Mouse (Mus musculus): ENCODE data around the gene Prdx6b. TPM values are rescaled to one million over a fixed set of nuclear protein-coding genes. Genes with fewer than 3 reads are reported as not detected.
A peak's percentile ranks its signal among the peaks of the same experiment; 100 is the strongest.

Prdx6b gene
- not detected in 2 replicates for polyA plus RNA-seq (2016; fragmentation: Nextera tagmentation; extraction: Ambion mirVana)

DNA sequence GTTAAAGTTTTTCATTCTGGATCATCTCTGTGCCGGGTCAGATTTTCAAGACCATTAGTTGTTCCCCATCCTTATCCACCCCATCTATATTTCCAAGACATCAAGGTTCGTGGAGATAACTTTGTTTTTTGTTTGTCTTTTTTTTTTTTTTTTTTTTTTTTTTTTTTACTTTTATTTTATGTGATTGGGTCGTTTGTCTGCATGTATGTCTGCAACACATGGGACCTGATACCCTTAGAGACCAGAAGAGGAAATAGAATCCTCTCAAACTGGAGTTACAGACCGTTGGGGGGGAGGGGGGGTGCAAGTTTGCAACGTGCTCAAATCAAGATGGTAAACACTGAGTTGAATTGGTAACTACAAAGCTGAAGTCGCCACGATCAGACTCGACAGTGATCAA lies at the start of gene Prdx6b:
Gene Prdx6b (plus strand): TSS at position 301 of the 400 bp plus-strand sequence.
- H3K36me3 ChIP-seq, result no peaks in the 10 kb centered on the region
- no peak within 1 kb of the TSS for H3K27ac ChIP-seq
- no peaks in the 10 kb centered on the region for H3K9me3 ChIP-seq
- DNase-seq (ENCODE audit: low spot score), result no peak
- H3K27me3 ChIP-seq (ENCODE audit: insufficient read depth, poor library complexity, severe bottlenecking), result no peaks in the 10 kb centered on the region
- H3K4me1 ChIP-seq (replicated peaks), result no peaks in the 10 kb centered on the region
- 86% methylated on average over 8 of the region's 8 CpGs for WGBS
- no peak within 1 kb of the TSS for H3K4me3 ChIP-seq

GRCm38 (mm10) chr2:80247466-80247865 lies 44.8 kb upstream of the Prdx6b start:
- Histone ChIP-seq H3K27ac (no peak overlapping the region), H3K36me3 (no peaks in the 10 kb centered on the region), H3K4me1 (replicated peaks) (no peaks in the 10 kb centered on the region), H3K9me3 (no peaks in the 10 kb centered on the region), H3K27me3 (ENCODE audit: insufficient read depth, poor library complexity, severe bottlenecking) (no peaks in the 10 kb centered on the region), H3K4me3 (no peak overlapping the region)
- no peak for DNase-seq (ENCODE audit: low spot score)
- WGBS, result 97% methylated on average over 3 of the region's 3 CpGs

DNA sequence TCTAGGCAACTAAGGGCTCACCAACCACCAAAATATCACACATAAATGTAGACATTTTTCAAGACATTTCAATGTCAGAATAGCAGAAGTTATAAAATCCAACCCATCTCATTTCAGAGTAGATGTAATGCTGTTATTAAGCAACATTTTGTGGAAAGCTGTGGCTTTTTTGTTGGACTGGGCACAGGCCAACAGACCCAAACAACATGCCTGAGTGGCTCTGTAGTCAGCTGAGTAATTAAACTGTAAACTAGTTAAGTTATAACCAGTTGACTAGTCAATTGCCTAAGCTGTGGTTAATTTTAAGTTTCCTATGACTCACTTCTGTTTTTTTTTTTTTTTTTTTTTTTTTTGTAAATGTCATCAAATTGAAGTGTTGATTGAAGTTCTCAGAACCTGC lies 44.4 kb upstream of the Prdx6b start:
- no peak for DNase-seq (ENCODE audit: low spot score)
- no peak overlapping the region for H3K4me3 ChIP-seq
- H3K27ac ChIP-seq, result no peak overlapping the region
- H3K27me3 ChIP-seq (ENCODE audit: insufficient read depth, poor library complexity, severe bottlenecking), result no peaks in the 10 kb centered on the region
- no peaks in the 10 kb centered on the region for H3K36me3 ChIP-seq
- no peaks in the 10 kb centered on the region for H3K9me3 ChIP-seq
- no peaks in the 10 kb centered on the region for H3K4me1 ChIP-seq (replicated peaks)

- Histone ChIP-seq H3K4me3 (no peak overlapping the region), H3K27me3 (ENCODE audit: insufficient read depth, poor library complexity, severe bottlenecking) (no peaks in the 10 kb centered on the region), H3K27ac (no peak overlapping the region), H3K9me3 (no peaks in the 10 kb centered on the region), H3K36me3 (no peaks in the 10 kb centered on the region), H3K4me1 (replicated peaks) (no peaks in the 10 kb centered on the region)
- WGBS, result 88% methylated on average over 3 of the region's 3 CpGs
- no peak for DNase-seq (ENCODE audit: low spot score)
These were observed 32.2 kb upstream of the Prdx6b start for GRCm38 (mm10) chr2:80259888-80260672.

- Histone ChIP-seq H3K27ac (no peak overlapping the region), H3K27me3 (ENCODE audit: insufficient read depth, poor library complexity, severe bottlenecking) (no peaks in the 10 kb centered on the region), H3K36me3 (no peaks in the 10 kb centered on the region), H3K4me3 (no peak overlapping the region; the same call in 1 of the 2 replicates), H3K9me3 (no peaks in the 10 kb centered on the region), H3K4me1 (replicated peaks) (no peaks in the 10 kb centered on the region)
- 24% methylated on average over 11 of the region's 11 CpGs for WGBS
- peak; percentile 68 for DNase-seq (ENCODE audit: low spot score)
These were observed 25.4 kb upstream of the Prdx6b start for GRCm38 (mm10) chr2:80266894-80267293.

DNA sequence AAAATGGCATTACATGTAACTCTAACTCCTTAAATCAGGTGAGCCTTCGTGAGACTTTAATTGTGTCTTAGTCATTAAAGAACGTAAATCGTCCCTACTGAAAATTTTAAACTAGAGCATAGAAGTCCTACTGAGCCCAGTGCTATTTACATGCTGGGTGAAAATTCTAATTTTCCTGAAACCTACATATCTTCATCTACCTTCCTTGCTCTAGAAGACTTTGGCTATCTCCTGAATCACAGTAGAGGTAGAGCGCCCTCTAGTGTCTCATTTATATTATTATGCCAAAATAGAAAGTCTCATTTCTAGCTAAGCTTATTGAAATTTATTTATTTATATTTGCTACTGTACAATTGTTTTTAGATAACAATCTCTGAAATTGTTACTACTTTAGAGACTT lies 24.2 kb upstream of the Prdx6b start:
- H3K27me3 ChIP-seq (ENCODE audit: insufficient read depth, poor library complexity, severe bottlenecking), result no peaks in the 10 kb centered on the region
- no peak overlapping the region for H3K27ac ChIP-seq
- H3K4me1 ChIP-seq (replicated peaks), result no peaks in the 10 kb centered on the region
- no peaks in the 10 kb centered on the region for H3K36me3 ChIP-seq
- no peak overlapping the region for H3K4me3 ChIP-seq
- DNase-seq (ENCODE audit: low spot score), result no peak
- 56% methylated on average over 4 of the region's 4 CpGs for WGBS
- H3K9me3 ChIP-seq, result no peaks in the 10 kb centered on the region

DNA sequence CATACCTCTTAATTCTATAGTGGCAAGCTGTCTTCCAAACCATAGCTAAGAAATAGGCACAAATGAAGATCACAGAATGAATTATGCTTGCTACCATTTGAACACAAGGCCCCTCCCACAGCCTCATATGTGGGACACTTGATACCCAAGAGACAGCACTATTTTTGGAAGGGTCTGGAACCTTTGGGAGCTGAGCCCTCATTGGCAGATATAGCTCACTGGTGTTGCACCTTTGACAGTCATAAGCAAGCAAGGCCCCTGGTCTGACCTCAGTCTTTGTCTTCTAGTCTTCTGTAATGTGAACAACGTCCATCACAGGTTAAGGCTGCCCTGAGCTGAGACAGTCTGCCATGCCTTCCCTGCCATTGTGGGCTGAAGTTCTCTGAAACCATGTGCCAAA lies 20.8 kb upstream of the Prdx6b start:
- 86% methylated on average over 1 of the region's 1 CpGs for WGBS
- no peak for DNase-seq (ENCODE audit: low spot score)

GRCm38 (mm10) chr2:80273038-80273437 lies 19.2 kb upstream of the Prdx6b start:
- 90% methylated on average over 3 of the region's 3 CpGs for WGBS
- DNase-seq (ENCODE audit: low spot score), result no peak
- Histone ChIP-seq H3K36me3 (no peaks in the 10 kb centered on the region), H3K4me3 (no peak overlapping the region), H3K27ac (no peak overlapping the region), H3K27me3 (ENCODE audit: insufficient read depth, poor library complexity, severe bottlenecking) (no peaks in the 10 kb centered on the region), H3K4me1 (replicated peaks) (no peaks in the 10 kb centered on the region), H3K9me3 (no peaks in the 10 kb centered on the region)

More for the DNA sequence above, 20.8 kb upstream of the Prdx6b start:
- Histone ChIP-seq H3K27me3 (ENCODE audit: insufficient read depth, poor library complexity, severe bottlenecking) (no peaks in the 10 kb centered on the region), H3K27ac (no peak overlapping the region), H3K9me3 (no peaks in the 10 kb centered on the region), H3K4me1 (replicated peaks) (no peaks in the 10 kb centered on the region), H3K4me3 (no peak overlapping the region), H3K36me3 (no peaks in the 10 kb centered on the region)

DNA sequence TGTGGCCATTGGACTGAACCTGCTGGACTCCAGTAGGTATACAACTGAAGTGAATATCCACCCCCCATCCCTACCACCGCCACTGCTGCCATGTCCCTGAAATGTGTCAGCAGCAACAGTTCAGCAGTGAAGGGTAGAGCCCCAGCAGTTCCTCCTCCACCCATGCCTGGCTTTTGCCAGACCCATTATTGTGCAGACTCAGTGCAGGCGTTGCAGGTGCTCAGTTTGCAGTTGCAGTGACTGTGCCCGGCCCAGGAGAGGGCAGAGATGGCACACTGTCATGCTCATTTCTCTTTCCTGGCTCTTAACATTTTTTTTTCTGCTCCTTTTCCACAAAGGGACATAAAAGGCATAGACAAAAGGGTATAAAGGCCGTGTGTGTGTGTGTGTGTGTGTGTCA lies 18.5 kb upstream of the Prdx6b start:
- no peak for DNase-seq (ENCODE audit: low spot score)
- H3K4me1 ChIP-seq (replicated peaks), result no peaks in the 10 kb centered on the region
- no peak overlapping the region for H3K4me3 ChIP-seq
- H3K9me3 ChIP-seq, result no peaks in the 10 kb centered on the region
- H3K27ac ChIP-seq, result no peak overlapping the region
- no peaks in the 10 kb centered on the region for H3K36me3 ChIP-seq
- no peaks in the 10 kb centered on the region for H3K27me3 ChIP-seq (ENCODE audit: insufficient read depth, poor library complexity, severe bottlenecking)
- WGBS, result 84% methylated on average over 4 of the region's 4 CpGs

- Histone ChIP-seq H3K9me3 (no peaks in the 10 kb centered on the region), H3K4me1 (replicated peaks) (no peaks in the 10 kb centered on the region), H3K27me3 (ENCODE audit: insufficient read depth, poor library complexity, severe bottlenecking) (no peaks in the 10 kb centered on the region), H3K36me3 (no peaks in the 10 kb centered on the region), H3K27ac (no peak overlapping the region), H3K4me3 (no peak overlapping the region)
- WGBS, result 56% methylated on average over 2 of the region's 2 CpGs
- DNase-seq (ENCODE audit: low spot score), result peak; percentile 6
These were observed 17.1 kb upstream of the Prdx6b start for GRCm38 (mm10) chr2:80275136-80275535.

- H3K9me3 ChIP-seq, result 0 out of 2 replicates have a peak, but pooled peaks cover 3% of the 10 kb centered on the region
- no peak overlapping the region for H3K4me3 ChIP-seq
- no peak for DNase-seq (ENCODE audit: low spot score)
- no peaks in the 10 kb centered on the region for H3K4me1 ChIP-seq (replicated peaks)
- no peak overlapping the region for H3K27ac ChIP-seq
- WGBS, result 82% methylated on average over 2 of the region's 2 CpGs
- H3K27me3 ChIP-seq (ENCODE audit: insufficient read depth, poor library complexity, severe bottlenecking), result no peaks in the 10 kb centered on the region
- no peaks in the 10 kb centered on the region for H3K36me3 ChIP-seq
These were observed 10.1 kb upstream of the Prdx6b start for GRCm38 (mm10) chr2:80282214-80282613.

- no peaks in the 10 kb centered on the region for H3K27me3 ChIP-seq (ENCODE audit: insufficient read depth, poor library complexity, severe bottlenecking)
- no peak overlapping the region for H3K4me3 ChIP-seq
- no peak for DNase-seq (ENCODE audit: low spot score)
- H3K9me3 ChIP-seq, result 0 out of 2 replicates have a peak, but pooled peaks cover 3% of the 10 kb centered on the region
- H3K27ac ChIP-seq, result no peak overlapping the region
- 91% methylated on average over 4 of the region's 4 CpGs for WGBS
- H3K36me3 ChIP-seq, result no peaks in the 10 kb centered on the region
- H3K4me1 ChIP-seq (replicated peaks), result no peaks in the 10 kb centered on the region
These were observed 5.9 kb upstream of the Prdx6b start for GRCm38 (mm10) chr2:80286397-80286796.

DNA sequence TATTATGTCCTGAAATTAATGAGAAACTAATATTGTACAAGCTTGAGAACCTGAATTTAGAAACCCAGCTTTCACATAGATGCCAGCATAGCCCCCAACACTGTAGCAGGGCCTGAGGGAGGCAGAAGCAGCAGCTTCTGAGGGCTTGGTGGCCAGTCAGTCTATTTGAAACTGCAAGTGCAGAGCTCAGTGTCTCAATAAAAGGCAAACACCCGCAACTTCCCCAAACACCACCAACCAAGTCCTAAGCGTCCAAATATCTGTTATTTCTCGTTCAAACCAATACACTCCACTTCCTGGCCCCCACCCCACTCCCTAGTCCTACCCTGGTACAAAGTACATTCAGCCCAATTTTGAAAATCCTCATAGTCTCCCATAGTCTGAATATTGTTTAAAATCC lies 6.1 kb downstream of the Prdx6b start:
- no peak overlapping the region for H3K4me3 ChIP-seq
- no peaks in the 10 kb centered on the region for H3K36me3 ChIP-seq
- no peak overlapping the region for H3K27ac ChIP-seq
- no peaks in the 10 kb centered on the region for H3K4me1 ChIP-seq (replicated peaks)
- H3K27me3 ChIP-seq (ENCODE audit: insufficient read depth, poor library complexity, severe bottlenecking), result no peaks in the 10 kb centered on the region
- DNase-seq (ENCODE audit: low spot score), result no peak
- 75% methylated on average over 3 of the region's 3 CpGs for WGBS
- H3K9me3 ChIP-seq, result no peaks in the 10 kb centered on the region

DNA sequence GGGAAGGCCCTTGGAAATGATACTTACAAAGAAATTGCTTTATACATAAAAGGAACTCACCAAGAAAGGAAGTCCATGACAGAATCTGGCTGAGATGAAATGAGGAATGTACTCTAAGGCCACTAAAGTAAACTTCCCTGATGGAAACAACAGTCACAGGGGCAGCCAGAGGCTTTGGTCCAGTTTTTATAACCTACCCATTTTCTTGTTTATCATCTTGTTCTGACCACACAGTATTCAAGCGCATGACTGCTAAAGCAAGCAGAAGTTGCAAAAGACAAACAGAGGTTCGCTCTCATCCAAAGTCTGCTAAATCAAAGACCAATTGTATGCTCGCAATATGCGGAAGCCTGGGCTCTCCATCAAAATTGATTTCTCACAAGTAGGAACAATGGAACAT lies 8.5 kb downstream of the Prdx6b start:
- Histone ChIP-seq H3K4me1 (replicated peaks) (no peaks in the 10 kb centered on the region), H3K9me3 (no peaks in the 10 kb centered on the region), H3K27ac (no peak overlapping the region), H3K27me3 (ENCODE audit: insufficient read depth, poor library complexity, severe bottlenecking) (no peaks in the 10 kb centered on the region), H3K4me3 (no peak overlapping the region), H3K36me3 (no peaks in the 10 kb centered on the region)
- no peak for DNase-seq (ENCODE audit: low spot score)
- WGBS, result 91% methylated on average over 4 of the region's 4 CpGs
